Mouse (Mus musculus) 3T3-L1 (cell line): Measurements from ENCODE around the gene Adamtsl5.

ENCODE experiments used
- DNase-seq: peaks from one replicate; pipeline ENCODE4 v3.0.0-alpha.2; 2015; ENCODE audit warnings: low read depth, low spot score

Adamtsl5 gene

DNA sequence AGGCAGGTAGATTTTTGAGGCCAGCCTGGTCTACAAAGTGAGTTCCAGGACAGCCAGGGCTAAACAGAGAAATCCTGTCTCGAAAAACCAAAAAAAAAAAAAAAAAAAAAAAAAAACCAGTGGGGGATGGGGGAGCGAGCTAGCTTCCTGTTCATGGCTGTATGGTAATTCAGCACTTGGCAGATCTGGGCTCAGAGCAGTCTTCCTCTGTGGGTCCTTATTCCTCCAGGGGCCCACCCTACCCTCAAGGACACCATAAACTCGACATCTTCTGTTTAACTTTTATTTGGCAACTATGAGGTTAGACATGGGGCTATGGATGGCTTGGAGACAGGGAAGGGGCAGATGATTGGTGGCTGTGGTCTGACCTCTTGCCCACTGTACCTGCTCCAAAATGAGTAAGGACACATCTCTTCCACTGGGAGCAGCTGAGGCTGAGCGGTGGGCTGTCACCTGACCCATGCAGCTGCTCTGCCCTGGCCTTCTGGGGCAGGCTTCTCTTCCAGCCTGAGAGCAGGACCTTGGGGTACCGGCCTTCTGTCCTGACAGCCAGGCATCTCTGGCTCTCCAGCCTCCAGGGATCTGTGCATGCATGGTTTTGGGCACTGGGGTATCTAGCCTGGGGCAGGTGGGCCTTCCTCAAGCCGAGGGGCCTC, 27.1 kb downstream of the Adamtsl5 start:
- DNase-seq: no peak

DNA sequence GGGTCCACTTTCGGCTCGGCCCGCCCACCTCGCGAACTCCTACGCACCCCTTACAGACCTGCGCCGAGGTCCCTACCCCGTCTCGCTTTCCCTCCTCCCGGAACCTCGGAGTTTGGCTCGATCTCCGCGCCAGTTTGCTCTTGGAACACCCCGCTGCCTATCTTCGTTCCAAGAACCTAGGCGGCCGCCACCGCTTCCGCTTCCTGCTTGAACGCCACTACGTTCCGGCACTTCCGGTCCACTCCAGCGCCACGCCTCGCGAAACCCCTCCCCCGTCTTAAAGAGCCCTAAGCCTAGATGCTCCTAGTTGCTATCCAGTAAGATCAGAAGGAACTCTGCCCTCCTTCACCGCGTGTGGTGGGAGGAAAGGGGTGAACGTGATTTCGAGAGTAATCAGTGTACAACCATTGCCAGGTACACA, 27.9 kb downstream of the Adamtsl5 start, which contains the start of gene 2310011J03Rik:
Gene 2310011J03Rik, minus strand, starts transcription at position 198 of the 421 bp plus-strand sequence.
- DNase-seq: peak; percentile 96

DNA sequence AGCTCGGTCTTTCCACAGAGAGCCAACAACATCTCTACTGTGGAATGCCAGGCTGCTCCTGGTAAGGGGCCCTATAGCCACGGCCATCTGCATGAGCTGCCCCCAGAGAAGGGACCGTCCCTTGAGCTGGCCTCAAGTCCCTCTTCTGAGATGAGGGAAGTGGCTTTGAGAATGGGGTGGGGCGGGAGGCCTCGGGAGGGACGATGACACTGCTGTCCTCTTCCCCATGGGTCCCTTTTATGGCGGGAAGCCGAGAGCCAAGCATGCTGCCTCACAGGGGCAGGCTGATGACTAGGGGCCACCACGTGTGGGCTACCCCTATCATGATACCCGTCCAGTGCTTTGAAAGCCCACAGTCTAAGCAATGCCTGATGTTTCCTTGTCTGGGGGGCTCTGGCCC, 31.2 kb downstream of the Adamtsl5 start:
- no peak for DNase-seq

DNA sequence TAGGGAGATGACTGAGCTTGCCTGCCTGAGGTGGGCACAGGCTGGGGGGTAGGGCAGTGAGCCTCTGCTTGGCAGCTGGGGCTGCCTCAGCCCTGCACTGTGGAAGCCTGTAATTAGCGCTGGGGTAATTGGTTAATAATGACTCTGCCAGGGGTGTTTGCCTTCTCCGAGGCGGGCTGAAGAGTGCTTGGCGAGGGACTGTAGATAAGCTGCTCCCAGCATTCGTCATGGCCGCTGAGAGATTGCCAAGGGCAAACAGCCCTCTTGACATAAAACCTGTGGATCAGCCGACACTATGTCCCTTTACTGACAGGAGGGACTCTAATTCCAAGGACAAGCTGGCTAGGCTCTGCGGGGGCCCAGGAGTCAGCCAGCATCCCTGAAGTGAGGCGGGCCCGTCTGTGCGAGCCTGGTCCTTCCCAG, 31.8 kb downstream of the Adamtsl5 start:
- DNase-seq: no peak

DNA sequence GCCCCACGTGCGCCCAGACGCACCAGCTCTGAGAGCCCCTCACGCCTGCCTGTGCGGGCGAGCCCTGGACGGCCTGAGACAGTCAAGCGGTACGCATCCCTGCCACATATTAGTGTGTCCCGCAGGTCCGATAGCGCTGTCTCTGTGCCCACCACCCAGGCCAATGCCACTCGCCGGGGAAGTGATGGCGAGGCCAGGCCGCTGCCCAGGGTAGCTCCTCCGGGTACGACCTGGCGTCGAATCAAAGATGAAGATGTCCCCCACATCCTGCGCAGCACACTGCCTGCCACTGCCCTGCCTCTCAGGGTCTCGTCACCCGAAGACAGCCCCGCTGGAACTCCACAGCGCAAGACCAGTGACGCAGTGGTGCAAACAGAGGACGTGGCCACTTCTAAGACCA, 32.9 kb downstream of the Adamtsl5 start:
- DNase-seq: no peak

DNA sequence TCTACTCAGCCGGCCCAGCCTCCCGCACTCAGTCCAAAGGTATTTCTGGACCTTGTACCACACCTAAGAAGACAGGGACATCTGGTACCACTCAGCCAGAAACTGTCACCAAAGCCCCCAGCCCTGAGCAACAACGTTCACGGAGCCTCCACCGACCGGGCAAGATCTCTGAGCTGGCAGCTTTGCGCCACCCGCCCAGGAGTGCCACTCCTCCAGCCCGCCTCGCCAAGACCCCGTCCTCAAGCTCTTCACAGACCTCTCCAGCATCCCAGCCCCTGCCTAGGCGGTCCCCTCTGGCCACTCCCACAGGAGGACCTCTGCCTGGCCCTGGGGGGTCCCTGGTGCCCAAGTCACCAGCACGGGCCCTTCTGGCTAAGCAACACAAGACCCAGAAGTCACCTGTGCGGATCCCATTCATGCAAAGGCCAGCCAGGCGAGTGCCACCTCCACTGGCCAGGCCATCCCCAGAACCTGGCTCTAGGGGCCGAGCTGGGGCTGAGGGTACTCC, 33.7 kb downstream of the Adamtsl5 start:
- no peak for DNase-seq

DNA sequence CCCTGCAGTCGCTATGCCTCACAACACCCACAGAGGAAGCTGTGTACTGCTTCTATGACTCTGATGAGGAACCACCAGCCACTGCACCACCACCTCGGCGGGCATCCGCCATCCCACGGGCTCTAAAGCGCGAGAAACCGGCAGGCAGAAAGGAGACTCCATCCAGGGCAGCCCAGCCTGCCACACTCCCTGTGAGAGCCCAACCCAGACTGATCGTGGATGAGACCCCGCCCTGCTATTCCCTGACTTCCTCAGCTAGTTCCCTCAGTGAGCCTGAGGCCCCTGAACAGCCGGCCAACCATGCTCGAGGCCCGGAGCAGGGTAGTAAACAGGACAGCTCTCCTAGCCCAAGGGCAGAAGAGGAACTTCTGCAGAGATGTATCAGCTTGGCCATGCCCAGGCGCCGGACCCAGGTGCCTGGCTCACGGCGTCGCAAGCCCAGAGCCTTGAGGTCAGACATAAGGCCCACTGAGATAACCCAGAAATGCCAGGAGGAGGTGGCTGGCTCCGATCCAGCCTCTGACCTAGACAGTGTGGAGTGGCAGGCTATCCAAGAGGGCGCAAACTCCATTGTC, 34.5 kb downstream of the Adamtsl5 start:
- no peak for DNase-seq

DNA sequence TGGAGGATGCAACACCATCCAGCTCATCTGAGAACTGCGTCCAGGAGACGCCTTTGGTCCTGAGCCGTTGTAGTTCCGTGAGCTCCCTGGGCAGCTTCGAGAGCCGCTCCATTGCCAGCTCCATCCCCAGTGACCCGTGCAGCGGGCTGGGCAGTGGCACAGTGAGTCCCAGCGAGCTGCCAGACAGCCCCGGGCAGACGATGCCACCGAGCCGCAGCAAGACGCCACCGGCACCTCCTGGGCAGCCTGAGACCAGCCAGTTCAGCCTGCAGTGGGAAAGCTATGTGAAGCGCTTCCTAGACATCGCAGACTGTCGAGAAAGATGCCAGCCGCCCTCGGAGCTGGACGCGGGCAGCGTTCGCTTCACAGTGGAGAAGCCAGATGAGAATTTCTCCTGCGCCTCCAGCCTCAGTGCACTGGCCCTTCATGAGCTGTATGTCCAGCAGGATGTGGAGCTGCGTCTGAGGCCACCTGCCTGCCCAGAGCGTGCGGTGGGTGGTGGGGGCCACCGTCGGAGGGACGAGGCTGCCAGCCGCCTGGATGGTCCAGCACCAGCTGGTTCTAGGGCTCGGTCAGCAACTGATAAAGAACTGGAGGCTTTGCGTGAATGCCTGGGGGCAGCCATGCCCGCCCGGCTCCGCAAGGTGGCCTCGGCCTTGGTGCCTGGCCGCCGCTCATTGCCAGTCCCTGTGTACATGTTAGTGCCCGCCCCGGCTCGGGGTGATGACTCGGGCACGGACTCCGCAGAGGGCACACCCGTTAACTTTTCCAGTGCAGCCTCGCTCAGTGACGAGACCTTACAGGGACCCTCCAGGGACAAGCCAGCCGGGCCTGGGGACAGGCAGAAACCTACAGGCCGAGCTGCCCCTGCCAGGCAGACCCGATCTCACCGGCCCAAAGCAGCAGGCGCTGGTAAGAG, 35.4 kb downstream of the Adamtsl5 start:
- no peak for DNase-seq

DNA sequence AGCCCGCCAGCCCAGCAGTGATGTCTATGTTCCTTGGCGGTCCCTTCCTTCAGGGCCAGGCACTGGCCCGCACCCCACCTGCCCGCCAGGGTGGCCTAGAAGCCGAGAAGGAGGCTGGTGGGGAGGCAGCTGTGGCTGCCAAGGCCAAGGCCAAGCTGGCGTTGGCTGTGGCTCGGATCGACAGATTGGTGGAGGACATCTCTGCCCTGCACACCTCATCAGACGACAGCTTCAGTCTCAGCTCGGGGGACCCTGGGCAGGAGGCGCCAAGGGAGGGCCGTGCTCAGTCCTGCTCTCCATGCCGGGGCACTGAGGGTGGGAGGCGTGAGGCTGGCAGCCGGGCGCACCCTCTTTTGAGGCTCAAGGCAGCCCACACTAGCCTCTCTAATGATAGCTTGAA, 36.7 kb downstream of the Adamtsl5 start:
- no peak for DNase-seq

DNA sequence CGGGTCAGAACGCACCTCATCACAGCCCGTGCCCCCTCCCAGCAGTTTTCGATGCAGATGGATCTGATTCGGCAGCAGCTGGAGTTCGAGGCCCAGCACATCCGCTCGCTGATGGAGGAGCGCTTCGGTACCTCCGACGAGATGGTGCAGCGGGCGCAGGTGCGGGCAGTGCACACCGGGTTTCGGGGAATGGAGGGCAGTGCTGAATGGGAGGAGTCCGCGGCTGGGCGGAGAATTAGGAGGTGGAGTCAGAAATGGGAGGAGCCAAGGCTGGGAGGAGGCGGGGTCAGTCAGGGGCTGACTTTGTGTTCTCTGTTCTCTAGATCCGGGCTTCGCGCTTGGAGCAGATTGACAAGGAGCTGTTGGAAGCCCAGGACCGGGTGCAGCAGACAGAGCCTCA, 43.4 kb downstream of the Adamtsl5 start:
- DNase-seq: no peak

DNA sequence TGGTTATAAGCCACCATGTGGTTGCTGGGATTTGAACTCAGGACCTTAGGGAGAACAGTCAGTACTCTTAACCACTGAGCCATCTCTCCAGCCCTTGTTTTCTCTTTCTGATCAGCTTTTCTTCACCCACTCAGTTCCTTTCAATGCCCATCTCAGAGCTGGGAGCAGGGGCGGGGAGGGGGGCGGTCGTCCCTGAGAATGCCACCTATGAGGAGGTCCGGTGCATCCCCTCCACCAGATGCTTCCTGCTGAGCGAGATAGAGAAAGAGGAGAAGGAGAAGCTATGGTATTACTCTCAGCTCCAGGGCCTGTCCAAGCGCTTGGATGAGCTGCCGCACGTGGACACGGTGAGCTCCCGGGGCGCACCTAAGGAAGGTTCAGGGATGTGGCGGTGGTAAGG, 43.8 kb downstream of the Adamtsl5 start:
- no peak for DNase-seq

DNA sequence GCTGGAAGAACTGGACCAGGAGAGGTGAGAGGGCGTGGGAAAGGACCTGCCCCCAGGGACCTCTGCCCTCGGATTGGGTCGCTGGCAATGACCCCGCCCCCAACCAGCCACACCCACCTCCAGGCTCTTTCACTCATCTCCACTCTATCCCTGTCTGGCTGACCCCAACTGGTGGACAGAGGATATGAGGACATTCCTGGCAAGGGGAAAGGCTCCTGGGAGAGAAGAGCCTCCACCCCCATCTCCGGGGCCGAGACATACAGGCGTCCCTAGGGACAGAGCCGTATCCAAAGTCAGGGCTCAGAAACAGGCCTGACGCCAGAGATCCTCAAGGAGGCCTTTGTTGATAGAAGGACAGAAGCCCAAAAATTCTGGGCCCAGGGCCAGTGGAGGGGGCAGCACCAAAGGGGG, 45.7 kb downstream of the Adamtsl5 start:
- DNase-seq: no peak

DNA sequence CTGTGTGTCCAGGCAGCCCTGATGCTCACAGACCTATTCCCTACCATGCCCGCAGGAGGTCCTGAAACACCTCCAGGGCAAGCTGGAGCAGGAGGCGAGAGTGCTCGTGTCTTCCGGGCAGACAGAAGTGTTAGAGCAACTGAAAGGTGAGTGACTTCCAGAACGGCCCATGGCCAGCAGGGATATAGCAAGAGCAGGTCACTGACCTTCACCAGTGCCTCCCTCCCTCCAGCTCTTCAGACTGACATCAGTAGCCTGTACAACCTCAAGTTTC, 46.2 kb downstream of the Adamtsl5 start:
- DNase-seq: no peak

DNA sequence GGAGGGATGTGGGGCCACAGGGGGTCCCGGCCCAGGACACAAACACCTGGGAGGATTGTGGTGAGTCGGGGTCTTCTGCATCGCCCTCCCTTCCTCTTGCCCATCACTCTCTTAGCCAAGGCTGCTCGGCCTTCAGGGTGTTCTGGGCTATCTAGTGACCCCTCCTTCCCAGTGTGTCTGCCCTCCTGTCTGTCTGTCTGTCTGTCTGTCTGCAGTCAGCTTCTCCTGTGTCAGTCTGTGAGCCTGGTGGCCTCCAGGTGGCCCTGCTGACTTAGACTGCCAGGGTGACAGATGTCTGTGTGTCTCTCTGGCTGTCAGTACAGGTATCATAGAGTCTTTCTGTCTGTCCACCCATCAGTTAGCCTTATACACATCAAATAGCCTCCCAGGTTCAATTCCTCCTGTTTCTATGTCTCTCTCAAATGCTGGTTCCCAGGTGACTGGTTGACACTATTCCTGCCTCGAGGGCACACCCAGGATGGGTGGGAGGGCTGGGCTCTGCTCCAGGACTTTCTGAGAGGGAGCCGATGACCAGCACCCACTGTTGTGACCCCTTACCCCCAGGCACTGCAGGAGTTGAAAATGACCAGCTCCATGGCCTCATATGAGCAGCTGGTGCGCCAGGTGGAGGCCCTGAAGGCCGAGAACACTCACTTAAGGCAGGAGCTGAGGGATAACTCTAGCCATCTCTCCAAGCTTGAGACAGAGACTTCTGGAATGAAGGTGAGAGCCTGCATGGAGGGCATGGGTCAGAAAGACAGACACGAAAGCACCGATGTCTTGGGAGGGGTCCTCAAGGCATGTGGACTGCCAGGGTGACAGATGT, 46.7 kb downstream of the Adamtsl5 start:
- DNase-seq: no peak

DNA sequence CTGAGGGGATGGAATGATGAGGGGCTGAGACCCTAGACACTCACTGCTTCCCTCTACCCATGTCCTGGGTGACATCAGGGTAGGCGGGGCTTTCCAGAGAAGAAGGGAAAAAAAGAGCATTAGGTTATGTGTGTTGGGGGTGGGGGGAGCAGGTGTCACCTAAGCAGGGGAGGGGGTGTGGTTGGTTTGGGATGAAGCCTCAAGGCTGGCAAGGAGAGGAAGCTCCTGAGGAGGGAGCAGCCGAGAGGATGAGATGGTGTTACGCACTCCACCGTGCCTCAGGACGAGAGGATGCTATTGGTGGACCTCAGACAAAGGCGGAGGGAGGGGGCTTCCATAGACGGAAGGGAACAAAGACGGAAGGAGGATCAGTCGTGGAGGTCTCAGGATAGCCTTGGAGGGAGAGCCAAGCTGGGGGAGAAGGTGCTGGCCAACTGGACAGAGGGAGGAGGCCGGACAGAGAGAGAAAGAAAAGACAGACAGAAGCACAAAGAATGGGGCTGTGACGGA, 47.5 kb downstream of the Adamtsl5 start:
- DNase-seq: no peak

DNA sequence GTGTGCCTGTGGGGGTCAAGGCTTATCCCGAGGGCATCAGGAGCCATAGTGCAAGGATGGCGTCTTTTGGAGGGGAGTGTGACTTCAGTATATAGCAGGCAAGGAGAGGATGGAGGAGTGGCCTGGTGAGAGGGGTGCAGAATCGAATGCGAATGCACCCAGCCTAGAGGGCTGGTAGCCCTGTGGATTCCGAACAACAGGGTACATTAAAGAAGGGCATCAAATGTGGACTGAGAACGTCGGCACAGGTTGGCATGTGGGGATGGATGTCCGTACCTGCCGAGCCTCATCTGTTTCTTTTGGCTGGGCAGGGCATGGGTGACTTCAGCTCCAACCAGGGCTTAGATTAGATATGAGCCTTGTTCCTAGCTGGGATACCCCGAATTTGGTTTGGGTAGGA, 48.4 kb downstream of the Adamtsl5 start:
- DNase-seq: no peak

DNA sequence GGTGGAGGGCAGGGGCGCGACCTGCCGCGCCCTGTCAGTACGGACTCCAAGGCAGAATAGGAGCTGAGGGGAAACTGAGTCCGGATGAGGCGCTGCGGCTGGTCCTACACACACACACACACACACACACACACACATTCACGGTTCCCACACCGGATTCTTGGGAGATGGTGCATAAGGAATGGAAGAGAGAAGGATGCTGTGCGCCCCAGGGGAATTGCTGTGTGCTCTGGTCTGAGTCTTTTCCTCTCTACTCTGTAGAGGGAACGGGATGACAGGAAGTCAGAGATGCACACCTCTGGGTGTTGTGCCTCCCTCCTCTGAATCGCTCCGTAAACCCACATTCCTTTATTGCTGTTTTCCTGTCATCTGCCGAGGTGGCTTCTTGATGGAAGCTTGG, 48.9 kb downstream of the Adamtsl5 start:
- no peak for DNase-seq

DNA sequence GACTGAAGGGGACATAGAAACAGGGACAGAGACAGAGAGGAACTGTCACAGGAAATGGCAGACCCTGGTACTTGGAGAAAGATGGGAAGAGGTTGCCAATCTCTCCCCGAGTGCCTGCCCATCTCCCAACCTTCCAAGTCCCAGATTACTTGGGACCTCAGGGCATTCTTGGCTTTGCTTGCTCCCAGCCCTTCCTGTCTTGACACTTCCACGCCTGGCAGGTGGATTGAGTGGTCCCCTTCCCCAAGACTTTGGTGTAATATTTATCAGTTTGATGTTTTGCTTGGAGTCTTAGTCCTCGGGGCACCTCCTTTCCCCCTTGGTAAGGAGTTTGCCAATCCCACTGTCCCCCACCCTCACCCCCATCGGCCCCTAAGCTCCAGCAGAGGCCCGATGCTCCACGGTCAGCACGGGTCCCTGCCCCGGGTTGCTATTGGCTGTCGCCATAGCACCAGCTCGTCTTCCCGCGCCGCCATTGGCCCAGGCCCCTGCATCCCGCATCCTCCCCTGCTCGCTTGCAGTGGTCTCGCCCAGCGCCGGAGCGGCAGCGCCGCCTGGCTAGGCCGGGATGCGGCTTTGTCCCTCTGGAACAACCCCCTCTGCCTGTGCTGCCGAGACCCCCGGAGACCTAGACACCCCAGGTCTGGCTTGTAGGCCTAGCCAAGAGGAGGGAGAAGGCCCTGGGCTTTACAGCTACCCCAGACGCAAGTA, 49.5 kb downstream of the Adamtsl5 start:
- no peak for DNase-seq

DNA sequence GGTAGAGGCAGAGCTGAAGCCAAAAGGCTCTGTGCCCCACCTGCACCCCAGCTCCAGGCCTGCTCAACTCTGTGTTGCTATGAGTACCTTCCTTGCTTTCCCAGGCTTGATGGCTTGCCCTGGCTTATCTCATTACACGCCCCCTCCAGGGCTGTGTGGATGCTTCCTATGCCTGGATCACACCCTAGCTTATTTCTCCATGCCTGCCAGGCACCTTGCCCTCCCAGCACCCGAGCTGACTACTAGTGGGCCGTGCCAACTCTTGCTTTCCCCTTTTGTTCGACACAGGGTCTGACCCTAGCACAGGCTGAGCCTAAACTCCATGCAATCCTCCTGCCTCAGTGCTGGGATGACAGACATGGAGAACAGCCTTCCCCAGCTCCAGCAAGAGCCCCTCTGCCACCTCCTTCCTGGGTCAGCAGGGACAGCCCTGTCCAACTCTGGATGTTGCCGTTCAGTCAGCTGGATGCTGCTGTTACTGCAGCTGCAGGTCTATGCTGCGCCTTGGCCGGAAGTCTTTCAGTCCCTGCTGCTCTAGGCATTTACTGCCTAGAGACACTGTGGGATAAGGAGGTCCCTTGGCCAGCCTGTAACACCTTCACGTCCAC, 50.6 kb downstream of the Adamtsl5 start:
- DNase-seq: no peak

DNA sequence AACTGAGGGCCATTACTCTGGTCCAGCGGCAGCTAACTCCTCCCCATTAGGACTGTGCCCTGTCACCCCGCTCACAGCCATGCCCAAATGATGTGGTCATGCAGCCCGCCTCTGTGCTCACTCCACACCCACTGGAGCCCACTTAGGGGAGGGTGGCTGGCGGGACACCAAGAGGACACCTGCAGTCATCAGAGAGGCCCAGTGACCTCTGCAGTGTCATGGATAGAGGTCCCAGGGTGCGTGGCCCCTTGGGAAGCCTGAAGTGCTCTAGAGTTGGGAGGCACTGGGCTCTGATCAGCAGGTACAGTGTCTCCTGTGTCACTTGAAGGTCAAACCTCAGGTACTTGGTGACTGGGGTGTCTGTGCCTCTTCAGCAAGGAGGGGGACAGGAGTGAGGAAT, 51.4 kb downstream of the Adamtsl5 start:
- DNase-seq: no peak
